Mouse (Mus musculus) neural tube, embryonic 10.5 days (tissue): ENCODE results near the gene Nav2.

ENCODE experiments used
- DNase-seq: peaks from one replicate; pipeline ENCODE4 v3.0.0-alpha.2; 2017; ENCODE audit warnings: low spot score; ENCODE audit errors: extremely low spot score

Nav2 gene

GRCm38 (mm10) chr7:49639864-49640708 is 731.6 kb downstream of the Nav2 start:
- peak; percentile 53 for DNase-seq

GRCm38 (mm10) chr7:49640709-49641305 is 732.3 kb downstream of the Nav2 start:
- no peak for DNase-seq
